Mouse (Mus musculus): ENCODE data around the gene Lyve1. TPM values are rescaled to one million over a fixed set of nuclear protein-coding genes. Genes with fewer than 3 reads are reported as not detected.

The Lyve1 gene
- total RNA-seq, 2 experiments from 2014 or later, result 0.66 to 2.5 TPM

- TF ChIP-seq CTCF (conservative IDR thresholded peaks at IDR 0.05), result peak; percentile 76
- DNase-seq (ENCODE audit: low spot score in 2 of 2), result peak; percentile 92 to 94
- peak within 1 kb of the TSS; percentile 85 for H3K4me3 ChIP-seq
- H3K27ac ChIP-seq, result peak within 1 kb of the TSS; percentile 86
Observed at GRCm38 (mm10) chr7:110843916-110844874, 18.8 kb downstream of the Lyve1 start, which contains the start of gene Rnf141. Gene Rnf141, minus strand, starts transcription at chr7:110844457.

GRCm38 (mm10) chr7:110840332-110840731 is 22.7 kb downstream of the Lyve1 start:
- Histone ChIP-seq H3K4me3 (no peak overlapping the region), H3K27ac (no peak overlapping the region)
- DNase-seq (ENCODE audit: low spot score in 2 of 2), result no peak
- TF ChIP-seq CTCF (conservative IDR thresholded peaks at IDR 0.05), result no peak

GRCm38 (mm10) chr7:110834522-110834921 is 28.5 kb downstream of the Lyve1 start:
- Histone ChIP-seq H3K4me3 (no peak overlapping the region), H3K27ac (no peak overlapping the region)
- no peak for TF ChIP-seq CTCF (conservative IDR thresholded peaks at IDR 0.05)
- DNase-seq (ENCODE audit: low spot score in 2 of 2), result no peak

- Histone ChIP-seq H3K4me3 (no peak overlapping the region), H3K27ac (no peak overlapping the region)
- no peak for TF ChIP-seq CTCF (conservative IDR thresholded peaks at IDR 0.05)
- DNase-seq (ENCODE audit: low spot score in 2 of 2), result no peak
Observed at GRCm38 (mm10) chr7:110834018-110834417, 29.0 kb downstream of the Lyve1 start.

- no peak overlapping the region for H3K27ac ChIP-seq
- DNase-seq (ENCODE audit: low spot score in 2 of 2), result no peak
- no peak overlapping the region for H3K4me3 ChIP-seq
- no peak for TF ChIP-seq CTCF (conservative IDR thresholded peaks at IDR 0.05)
Observed at GRCm38 (mm10) chr7:110833024-110833423, 30.0 kb downstream of the Lyve1 start.

GRCm38 (mm10) chr7:110823995-110824953 is 38.8 kb downstream of the Lyve1 start:
- Histone ChIP-seq H3K4me3 (no peak overlapping the region), H3K27ac (peak overlapping the region; percentile 23; the same call in 1 of the 2 replicates)
- TF ChIP-seq CTCF (conservative IDR thresholded peaks at IDR 0.05), result no peak
- no peak for DNase-seq (ENCODE audit: low spot score in 2 of 2)

- no peak for TF ChIP-seq CTCF (conservative IDR thresholded peaks at IDR 0.05)
- H3K4me3 ChIP-seq, result no peak overlapping the region
- DNase-seq (ENCODE audit: low spot score in 2 of 2), result no peak
- H3K27ac ChIP-seq, result peak overlapping the region; percentile 23; the same call in 1 of the 2 replicates
Observed at GRCm38 (mm10) chr7:110823593-110823992, 39.4 kb downstream of the Lyve1 start.

- no peak for TF ChIP-seq CTCF (conservative IDR thresholded peaks at IDR 0.05)
- Histone ChIP-seq H3K4me3 (no peak overlapping the region), H3K27ac (peak overlapping the region; percentile 2; the same call in 1 of the 2 replicates)
- DNase-seq (ENCODE audit: low spot score in 2 of 2), result no peak
Observed at GRCm38 (mm10) chr7:110823076-110823475, 40.0 kb downstream of the Lyve1 start.

- DNase-seq (ENCODE audit: low spot score in 2 of 2), result no peak
- H3K27ac ChIP-seq, result peak overlapping the region; percentile 69
- H3K4me3 ChIP-seq, result no peak overlapping the region
- no peak for TF ChIP-seq CTCF (conservative IDR thresholded peaks at IDR 0.05)
Observed at GRCm38 (mm10) chr7:110822055-110822454, 41.0 kb downstream of the Lyve1 start.

GRCm38 (mm10) chr7:110821653-110822052 is 41.4 kb downstream of the Lyve1 start:
- peak overlapping the region; percentile 69 for H3K27ac ChIP-seq
- no peak for TF ChIP-seq CTCF (conservative IDR thresholded peaks at IDR 0.05)
- no peak overlapping the region for H3K4me3 ChIP-seq
- DNase-seq (ENCODE audit: low spot score in 2 of 2), result peak in 1 of 2 experiments; percentile 54

- peak overlapping the region; percentile 69 for H3K27ac ChIP-seq
- DNase-seq (ENCODE audit: low spot score in 2 of 2), result no peak
- H3K4me3 ChIP-seq, result no peak overlapping the region
- peak; percentile 57 for TF ChIP-seq CTCF (conservative IDR thresholded peaks at IDR 0.05)
Observed at GRCm38 (mm10) chr7:110821068-110821467, 42.0 kb downstream of the Lyve1 start.

GRCm38 (mm10) chr7:110818787-110819350 is 44.2 kb downstream of the Lyve1 start:
- H3K4me3 ChIP-seq, result no peak overlapping the region
- no peak for DNase-seq (ENCODE audit: low spot score in 2 of 2)
- peak overlapping the region; percentile 53; the same call in 1 of the 2 replicates for H3K27ac ChIP-seq
- TF ChIP-seq CTCF (conservative IDR thresholded peaks at IDR 0.05), result no peak

Data from layer of hippocampus, adult 2 months (tissue).